Mouse (Mus musculus): ENCODE results near the gene Abca8b. TPM values are rescaled to one million over a fixed set of nuclear protein-coding genes. Genes with fewer than 3 reads are reported as not detected.

Abca8b gene
- polyA plus RNA-seq (2015; fragmentation: Nextera tagmentation; extraction: Ambion mirVana): 0.88 and 1.0 TPM in 2 replicates

- Histone ChIP-seq H3K4me2 (replicated peaks; ENCODE audit: low read depth) (peak within 1 kb of the TSS; percentile 58), H3K27ac (replicated peaks) (no peak within 1 kb of the TSS), H3K9me3 (ENCODE audit: control insufficient read depth, low read length) (no peaks in the 10 kb centered on the region), H3K36me3 (ENCODE audit: control insufficient read depth, insufficient read depth, low read length) (no peaks in the 10 kb centered on the region), H3K27me3 (ENCODE audit: control insufficient read depth, insufficient read depth, low read length) (no peaks in the 10 kb centered on the region), H3K9ac (ENCODE audit: low read length) (no peak within 1 kb of the TSS), H3K4me3 (ENCODE audit: low read depth, low read length) (peak within 1 kb of the TSS; percentile 40), H3K4me1 (replicated peaks; ENCODE audit: control insufficient read depth, insufficient read depth) (no peaks in the 10 kb centered on the region)
- WGBS: under 1% methylated on average over 15 of the region's 15 CpGs
- peak; percentile 87 for DNase-seq (ENCODE audit: low spot score)
- TF ChIP-seq CTCF (IDR thresholded peaks at IDR 0.05; ENCODE audit: low read depth) (no peak), EP300 (optimal IDR thresholded peaks at IDR 0.05) (no peak)
- ATAC-seq (ENCODE audit: low FRiP score, low TSS enrichment): peak; percentile 95
Observed at GRCm38 (mm10) chr11:109995624-109996023, at the start of gene Abca8b. Abca8b (minus strand) TSS chr11:109995845.

- Histone ChIP-seq H3K27me3 (ENCODE audit: control insufficient read depth, insufficient read depth, low read length) (no peaks in the 10 kb centered on the region), H3K4me1 (replicated peaks; ENCODE audit: control insufficient read depth, insufficient read depth) (no peaks in the 10 kb centered on the region), H3K9ac (ENCODE audit: low read length) (no peak overlapping the region), H3K36me3 (ENCODE audit: control insufficient read depth, insufficient read depth, low read length) (no peaks in the 10 kb centered on the region), H3K9me3 (ENCODE audit: control insufficient read depth, low read length) (no peaks in the 10 kb centered on the region), H3K4me2 (replicated peaks; ENCODE audit: low read depth) (no peak overlapping the region), H3K27ac (replicated peaks) (no peak overlapping the region), H3K4me3 (ENCODE audit: low read depth, low read length) (no peak overlapping the region)
- 94% methylated on average over 2 of the region's 2 CpGs for WGBS
- TF ChIP-seq CTCF (IDR thresholded peaks at IDR 0.05; ENCODE audit: low read depth): no peak
- TF ChIP-seq EP300 (optimal IDR thresholded peaks at IDR 0.05): no peak
- DNase-seq (ENCODE audit: low spot score): no peak
- ATAC-seq (ENCODE audit: low FRiP score, low TSS enrichment): no peak
Observed at GRCm38 (mm10) chr11:110037795-110038194, 42.1 kb upstream of the Abca8b start.

- TF ChIP-seq CTCF (IDR thresholded peaks at IDR 0.05; ENCODE audit: low read depth) (no peak), EP300 (optimal IDR thresholded peaks at IDR 0.05) (no peak)
- Histone ChIP-seq H3K9me3 (ENCODE audit: control insufficient read depth, low read length) (no peaks in the 10 kb centered on the region), H3K27me3 (ENCODE audit: control insufficient read depth, insufficient read depth, low read length) (no peaks in the 10 kb centered on the region), H3K4me1 (replicated peaks; ENCODE audit: control insufficient read depth, insufficient read depth) (no peaks in the 10 kb centered on the region), H3K9ac (ENCODE audit: low read length) (no peak overlapping the region), H3K4me2 (replicated peaks; ENCODE audit: low read depth) (no peak overlapping the region), H3K4me3 (ENCODE audit: low read depth, low read length) (no peak overlapping the region), H3K36me3 (ENCODE audit: control insufficient read depth, insufficient read depth, low read length) (no peaks in the 10 kb centered on the region), H3K27ac (replicated peaks) (no peak overlapping the region)
- ATAC-seq (ENCODE audit: low FRiP score, low TSS enrichment) (peak; percentile 85), DNase-seq (ENCODE audit: low spot score) (peak; percentile 50)
- 20% methylated on average over 7 of the region's 7 CpGs for WGBS
Observed at GRCm38 (mm10) chr11:110028913-110029695, 33.5 kb upstream of the Abca8b start.

- WGBS: 49% methylated on average over 2 of the region's 2 CpGs
- no peak overlapping the region for H3K9ac ChIP-seq (ENCODE audit: low read length)
- TF ChIP-seq EP300 (optimal IDR thresholded peaks at IDR 0.05): no peak
- no peak for TF ChIP-seq CTCF (IDR thresholded peaks at IDR 0.05; ENCODE audit: low read depth)
- H3K4me1 ChIP-seq (replicated peaks; ENCODE audit: control insufficient read depth, insufficient read depth): no peaks in the 10 kb centered on the region
- no peak overlapping the region for H3K4me2 ChIP-seq (replicated peaks; ENCODE audit: low read depth)
- no peak overlapping the region for H3K4me3 ChIP-seq (ENCODE audit: low read depth, low read length)
- no peak overlapping the region for H3K27ac ChIP-seq (replicated peaks)
- DNase-seq (ENCODE audit: low spot score) (no peak), ATAC-seq (ENCODE audit: low FRiP score, low TSS enrichment) (peak; percentile 71; the same call in 1 of the 2 replicates)
- H3K27me3 ChIP-seq (ENCODE audit: control insufficient read depth, insufficient read depth, low read length): no peaks in the 10 kb centered on the region
- H3K9me3 ChIP-seq (ENCODE audit: control insufficient read depth, low read length): no peaks in the 10 kb centered on the region
- no peaks in the 10 kb centered on the region for H3K36me3 ChIP-seq (ENCODE audit: control insufficient read depth, insufficient read depth, low read length)
Observed at GRCm38 (mm10) chr11:110010836-110011546, 15.3 kb upstream of the Abca8b start.

- peak; percentile 71; the same call in 1 of the 2 replicates for ATAC-seq (ENCODE audit: low FRiP score, low TSS enrichment)
- WGBS: 3% methylated on average over 3 of the region's 3 CpGs
- peak; percentile 15 for DNase-seq (ENCODE audit: low spot score)
Observed at GRCm38 (mm10) chr11:109995013-109995412, 632 bp downstream of the Abca8b start.

More at GRCm38 (mm10) chr11:109995013-109995412, 632 bp downstream of the Abca8b start:
- Histone ChIP-seq H3K9ac (ENCODE audit: low read length) (no peak overlapping the region), H3K4me2 (replicated peaks; ENCODE audit: low read depth) (peak overlapping the region; percentile 58), H3K27ac (replicated peaks) (no peak overlapping the region), H3K4me3 (ENCODE audit: low read depth, low read length) (peak overlapping the region; percentile 40), H3K4me1 (replicated peaks; ENCODE audit: control insufficient read depth, insufficient read depth) (no peaks in the 10 kb centered on the region), H3K9me3 (ENCODE audit: control insufficient read depth, low read length) (no peaks in the 10 kb centered on the region), H3K36me3 (ENCODE audit: control insufficient read depth, insufficient read depth, low read length) (no peaks in the 10 kb centered on the region), H3K27me3 (ENCODE audit: control insufficient read depth, insufficient read depth, low read length) (no peaks in the 10 kb centered on the region)
- TF ChIP-seq EP300 (optimal IDR thresholded peaks at IDR 0.05) (no peak), CTCF (IDR thresholded peaks at IDR 0.05; ENCODE audit: low read depth) (no peak)
